Mouse (Mus musculus) liver, postnatal 0 days (tissue): Measurements from ENCODE around the gene Olfr747. TPM values are rescaled to one million over a fixed set of nuclear protein-coding genes. Genes with fewer than 3 reads are reported as not detected.
"Not testable (repeated sequence)": the region's sequence is repeated elsewhere in the genome, so short reads cannot be mapped to it uniquely, and the experiment has no call there.

Experiments used
- ATAC-seq: fragments of 200-750 bp; cut with Nextera tagmentation; 2 replicates; pipeline ENCODE4 v1.8.0; 2017; ENCODE audit warnings: mild to moderate bottlenecking, moderate library complexity
- DNase-seq: peaks from one replicate; pipeline ENCODE4 v3.0.0-alpha.2; 2016
- H3K27ac ChIP-seq: fragments of 300-500 bp; sonication (generic); 2 replicates; pipeline ENCODE4 v1.5.1; 2014; ENCODE audit warnings: antibody characterized with exemption, moderate library complexity, mild to moderate bottlenecking, low read depth
- H3K27me3 ChIP-seq: fragments of 300-500 bp; sonication (generic); 2 replicates; pipeline ENCODE4 v1.6.1; 2014; ENCODE audit warnings: low read length, control low read depth, mixed read lengths; ENCODE audit not compliant: insufficient read depth
- H3K36me3 ChIP-seq: fragments of 300-500 bp; sonication (generic); replicated peaks from 2 replicates; pipeline ENCODE4 v1.6.1; 2014; ENCODE audit warnings: mild to moderate bottlenecking, control low read depth, low read length, moderate library complexity, mixed read lengths; ENCODE audit not compliant: insufficient read depth
- H3K4me1 ChIP-seq: fragments of 300-500 bp; sonication (generic); 2 replicates; pipeline ENCODE4 v1.6.1; 2014; ENCODE audit warnings: antibody characterized with exemption, mild to moderate bottlenecking, control low read depth; ENCODE audit not compliant: insufficient read depth
- H3K4me2 ChIP-seq: fragments of 300-500 bp; sonication (generic); 2 replicates; pipeline ENCODE4 v1.6.1; 2014; ENCODE audit warnings: low read depth, mild to moderate bottlenecking, low read length, moderate library complexity, mixed read lengths
- H3K4me3 ChIP-seq: fragments of 300-500 bp; sonication (generic); 2 replicates; pipeline ENCODE4 v1.5.1; 2014; ENCODE audit warnings: low read depth, low read length
- H3K9ac ChIP-seq: fragments of 300-500 bp; sonication (generic); replicated peaks from 2 replicates; pipeline ENCODE4 v1.6.1; 2014; ENCODE audit warnings: mild to moderate bottlenecking, moderate library complexity
- H3K9me3 ChIP-seq: fragments of 300-500 bp; sonication (generic); 2 replicates; pipeline ENCODE4 v1.6.1; 2016; ENCODE audit warnings: mild to moderate bottlenecking, control low read depth, low read length, mixed read lengths
- CTCF ChIP-seq: sonication (generic); IDR thresholded peaks from 2 replicates; pipeline ENCODE4 v1.5.1; 2016; ENCODE audit warnings: antibody characterized with exemption, low read depth
- EP300 ChIP-seq: IDR thresholded peaks from 2 replicates; pipeline ENCODE4 v1.6.1; 2016; ENCODE audit warnings: antibody characterized with exemption, low read depth, mild to moderate bottlenecking
- WGBS: fragments of 180-500 bp; shearing (Covaris S2); extraction: QIAGEN DNeasy Blood & Tissue Kit; methylation state at CpG from one replicate; pipeline ENCODE4 v1.1.7; 2014; ENCODE audit not compliant: insufficient replicate concordance; 5-methylcytosine and 5-hydroxymethylcytosine counted together
- polyA plus RNA-seq: library from polyadenylated mRNA; unstranded; fragments of >200 nt; fragmentation: Nextera tagmentation; extraction: Ambion mirVana; gene quantifications from 2 replicates; pipeline ENCODE4 v1.2.1, GENCODE M21; 2015

Gene Olfr747
- polyA plus RNA-seq, result not detected in 2 replicates

GRCm38 (mm10) chr14:50693106-50693505 is at the start of gene Olfr747:
TSS of gene Olfr747 (minus strand) at chr14:50693206.
- 79% methylated on average over 3 of the region's 3 CpGs for WGBS

GRCm38 (mm10) chr14:50741584-50741983 is 48.6 kb upstream of the Olfr747 start:
- Histone ChIP-seq H3K27ac (no peak overlapping the region), H3K9me3 (no peaks in the 10 kb centered on the region), H3K4me3 (no peak overlapping the region), H3K4me1 (no peaks in the 10 kb centered on the region), H3K4me2 (no peak overlapping the region), H3K36me3 (no peaks in the 10 kb centered on the region), H3K27me3 (no peaks in the 10 kb centered on the region), H3K9ac (no peak overlapping the region)
- no peak for TF ChIP-seq CTCF
- no peak for TF ChIP-seq EP300
- ATAC-seq (no peak), DNase-seq (no peak)
- WGBS, result 62% methylated on average over 2 of the region's 2 CpGs

More at GRCm38 (mm10) chr14:50693106-50693505, at the start of gene Olfr747:
- H3K9me3 ChIP-seq, result no peaks in the 10 kb centered on the region
- H3K9ac ChIP-seq, result no peak within 1 kb of the TSS
- TF ChIP-seq CTCF, result no peak
- TF ChIP-seq EP300, result no peak
- no peak for DNase-seq
- no peak within 1 kb of the TSS for H3K4me3 ChIP-seq
- no peaks in the 10 kb centered on the region for H3K36me3 ChIP-seq
- no peak within 1 kb of the TSS for H3K27ac ChIP-seq
- H3K4me2 ChIP-seq, result no peak within 1 kb of the TSS
- H3K4me1 ChIP-seq, result no peaks in the 10 kb centered on the region
- H3K27me3 ChIP-seq, result no peaks in the 10 kb centered on the region
- ATAC-seq, result no peak

DNA sequence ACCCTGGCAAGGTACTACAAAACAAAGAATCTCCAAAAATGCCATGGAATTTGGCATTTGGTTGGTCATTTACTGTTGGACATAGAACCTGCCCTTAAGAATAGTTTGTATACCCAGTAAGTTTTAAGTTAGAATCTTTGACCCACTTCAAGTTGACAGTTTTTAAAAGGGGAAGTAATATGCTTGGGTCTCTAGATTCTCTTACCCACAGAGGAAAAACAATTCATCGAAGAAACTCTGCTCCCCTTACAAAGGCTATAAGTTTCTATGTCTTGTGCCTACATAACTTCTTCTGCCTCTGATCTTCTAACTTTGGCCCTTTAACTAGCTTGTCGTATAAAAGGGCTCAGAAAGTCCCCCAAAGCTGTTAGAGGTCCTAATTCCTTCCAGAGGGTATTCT is 47.3 kb upstream of the Olfr747 start:
- ATAC-seq (no peak), DNase-seq (no peak)

DNA sequence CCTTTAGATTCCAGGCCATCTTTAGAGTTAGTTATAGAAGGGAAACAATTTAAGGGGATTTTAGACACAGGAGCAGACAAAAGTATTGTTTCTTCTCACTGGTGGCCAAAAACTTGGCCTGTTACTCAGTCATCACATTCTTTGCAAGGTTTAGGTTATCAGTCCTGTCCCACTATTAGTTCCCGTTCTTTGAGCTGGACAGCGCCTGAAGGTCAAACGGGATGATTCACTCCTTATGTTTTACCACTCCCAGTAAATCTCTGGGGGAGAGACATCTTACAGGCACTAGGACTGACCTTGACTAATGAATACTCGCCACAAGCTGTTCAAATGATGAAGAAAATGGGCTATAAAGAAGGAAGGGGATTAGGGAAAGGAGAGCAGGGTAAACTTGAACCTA is 29.4 kb upstream of the Olfr747 start:
- not testable (repeated sequence) for DNase-seq, ATAC-seq

More for the DNA sequence above, 47.3 kb upstream of the Olfr747 start:
- no peaks in the 10 kb centered on the region for H3K4me1 ChIP-seq
- no peaks in the 10 kb centered on the region for H3K36me3 ChIP-seq
- no peaks in the 10 kb centered on the region for H3K9me3 ChIP-seq
- no peaks in the 10 kb centered on the region for H3K27me3 ChIP-seq
- no peak overlapping the region for H3K4me3 ChIP-seq
- H3K27ac ChIP-seq, result no peak overlapping the region
- TF ChIP-seq EP300, result no peak
- TF ChIP-seq CTCF, result no peak
- no peak overlapping the region for H3K4me2 ChIP-seq
- 26% methylated on average over 2 of the region's 2 CpGs for WGBS
- H3K9ac ChIP-seq, result no peak overlapping the region

DNA sequence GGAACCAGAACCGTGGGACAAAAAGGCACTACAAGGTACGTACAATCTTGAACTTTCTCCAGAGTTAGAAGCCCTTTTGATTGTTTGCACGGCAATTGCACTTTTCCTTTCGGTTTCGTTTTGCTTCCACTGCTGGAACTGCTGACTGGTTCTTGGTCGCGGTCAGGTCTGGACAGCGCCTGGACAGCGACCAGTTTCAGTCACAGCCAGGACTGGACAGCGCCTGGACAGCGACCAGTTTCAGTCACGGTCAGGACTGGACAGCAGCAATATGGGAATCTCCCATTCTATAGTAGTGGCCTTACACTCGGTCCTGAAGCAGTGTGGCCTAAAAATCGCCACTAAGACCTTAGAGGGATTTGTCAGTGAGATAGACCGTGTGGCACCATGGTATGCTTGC is 26.9 kb upstream of the Olfr747 start:
- H3K4me2 ChIP-seq, H3K36me3 ChIP-seq, DNase-seq, H3K4me3 ChIP-seq, H3K9me3 ChIP-seq, H3K4me1 ChIP-seq, H3K9ac ChIP-seq, H3K27ac ChIP-seq, ATAC-seq, H3K27me3 ChIP-seq: not testable (repeated sequence)
- WGBS, result 84% methylated on average over 14 of the region's 15 CpGs

More for the DNA sequence above, 29.4 kb upstream of the Olfr747 start:
- H3K4me2 ChIP-seq, H3K9me3 ChIP-seq, H3K9ac ChIP-seq, H3K4me1 ChIP-seq, H3K27me3 ChIP-seq, H3K27ac ChIP-seq, H3K4me3 ChIP-seq, H3K36me3 ChIP-seq: not testable (repeated sequence)
- WGBS, result 81% methylated on average over 3 of the region's 4 CpGs

DNA sequence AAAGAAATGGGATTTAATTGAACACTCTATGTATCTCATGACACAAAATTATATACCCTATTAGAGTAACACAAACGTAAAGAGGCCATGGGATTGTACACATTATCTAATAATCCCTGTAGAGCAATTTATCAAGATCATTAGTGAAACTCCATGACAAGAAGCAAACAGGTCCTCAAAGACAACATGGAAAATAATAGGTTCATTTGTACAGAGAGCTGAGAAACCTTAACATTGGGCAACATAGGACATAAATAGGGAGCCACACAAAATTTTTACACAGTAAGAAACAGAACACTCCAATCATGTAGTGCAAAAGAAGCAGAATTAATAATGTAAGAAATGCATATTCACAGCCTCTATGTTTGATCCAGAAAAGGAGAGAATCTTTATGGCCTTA is 14.1 kb upstream of the Olfr747 start, which contains the start of gene Olfr748:
Gene Olfr748 (plus strand): TSS at position 301 of the 400 bp plus-strand sequence.
- no peaks in the 10 kb centered on the region for H3K9me3 ChIP-seq
- no peaks in the 10 kb centered on the region for H3K36me3 ChIP-seq
- H3K27me3 ChIP-seq, result no peaks in the 10 kb centered on the region
- no peak for DNase-seq
- H3K4me2 ChIP-seq, result no peak within 1 kb of the TSS
- H3K4me3 ChIP-seq, result no peak within 1 kb of the TSS
- no peak within 1 kb of the TSS for H3K27ac ChIP-seq
- no peak within 1 kb of the TSS for H3K9ac ChIP-seq
- ATAC-seq, result no peak
- WGBS, result 50% methylated on average over 1 of the region's 1 CpGs
- TF ChIP-seq CTCF, result no peak
- no peak for TF ChIP-seq EP300
- no peaks in the 10 kb centered on the region for H3K4me1 ChIP-seq

DNA sequence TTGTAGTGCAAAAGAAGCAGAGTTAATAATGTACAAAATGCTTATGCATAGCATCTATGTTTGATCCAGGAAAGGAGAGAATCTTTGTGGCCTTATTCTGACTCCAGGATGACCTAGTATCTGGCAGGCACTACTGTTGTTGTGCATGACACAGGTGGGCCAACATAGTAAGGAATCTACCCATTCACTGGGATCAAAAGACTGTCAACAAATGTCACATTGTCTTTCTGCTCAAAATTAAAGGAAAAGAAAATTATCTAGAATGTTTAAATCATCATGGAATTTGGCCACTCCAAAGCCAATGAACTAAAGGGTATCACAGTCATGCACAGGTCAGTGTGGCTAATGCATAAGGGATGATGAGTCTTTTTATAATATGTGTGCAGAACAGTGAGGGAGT is 46.2 kb downstream of the Olfr747 start, which contains the start of gene Olfr746:
Gene Olfr746 (plus strand): TSS at position 301 of the 400 bp plus-strand sequence.
- H3K9ac ChIP-seq, result no peak within 1 kb of the TSS
- H3K9me3 ChIP-seq, result no peaks in the 10 kb centered on the region
- no peaks in the 10 kb centered on the region for H3K4me1 ChIP-seq
- no peaks in the 10 kb centered on the region for H3K36me3 ChIP-seq
- ATAC-seq (no peak), DNase-seq (no peak)
- no peak within 1 kb of the TSS for H3K4me3 ChIP-seq
- H3K4me2 ChIP-seq, result no peak within 1 kb of the TSS
- no peaks in the 10 kb centered on the region for H3K27me3 ChIP-seq
- no peak within 1 kb of the TSS for H3K27ac ChIP-seq
- no peak for TF ChIP-seq EP300
- no peak for TF ChIP-seq CTCF
